Mouse (Mus musculus) liver, adult 2 months (tissue): ENCODE measurements around the gene Fbxw11. TPM values are rescaled to one million over a fixed set of nuclear protein-coding genes. Genes with fewer than 3 reads are reported as not detected.
A peak's percentile ranks its signal among the peaks of the same experiment; 100 is the strongest.
"Not testable (repeated sequence)": the region's sequence is repeated elsewhere in the genome, so short reads cannot be mapped to it uniquely, and the experiment has no call there.

ENCODE experiments used
- DNase-seq: peaks from one replicate; pipeline ENCODE4 v3.0.0-alpha.2; 2011; ENCODE audit warnings: low read depth, low spot score; ENCODE audit errors: extremely low read depth
- H3K27ac ChIP-seq: fragments of 200-500 bp; replicated peaks from 2 replicates; pipeline ENCODE4 v1.5.1; 2012; ENCODE audit warnings: low read depth, mild to moderate bottlenecking, control low read depth, inconsistent platforms, low read length; ENCODE audit not compliant: insufficient read depth
- H3K27me3 ChIP-seq: fragments of 200-500 bp; 2 replicates; pipeline ENCODE4 v1.6.1; 2012; ENCODE audit warnings: mild to moderate bottlenecking, moderate library complexity, low read length, inconsistent platforms; ENCODE audit not compliant: control insufficient read depth, insufficient read depth
- H3K36me3 ChIP-seq: fragments of 200-500 bp; 2 replicates; pipeline ENCODE4 v1.6.1; 2012; ENCODE audit warnings: low read length, inconsistent platforms; ENCODE audit not compliant: control insufficient read depth, insufficient read depth
- H3K4me1 ChIP-seq: fragments of 200-500 bp; 2 replicates; pipeline ENCODE4 v1.6.1; 2011; ENCODE audit warnings: low read length; ENCODE audit not compliant: control insufficient read depth, insufficient read depth
- H3K4me3 ChIP-seq: fragments of 200-500 bp; 2 replicates; pipeline ENCODE4 v1.5.1; 2011; ENCODE audit warnings: low read depth, mild to moderate bottlenecking, control low read depth, low read length, moderate library complexity; ENCODE audit not compliant: insufficient read depth
- H3K79me2 ChIP-seq: fragments of 200-500 bp; 2 replicates; pipeline ENCODE4 v1.6.1; 2012; ENCODE audit warnings: inconsistent platforms, mild to moderate bottlenecking, low read length, moderate library complexity; ENCODE audit not compliant: control insufficient read depth, insufficient read depth
- H3K9ac ChIP-seq: fragments of 200-500 bp; 2 replicates; pipeline ENCODE4 v1.6.1; 2012; ENCODE audit warnings: low read depth, mild to moderate bottlenecking, control low read depth, inconsistent platforms, low read length
- CTCF ChIP-seq: fragments of 200-500 bp; IDR thresholded peaks from 2 replicates; pipeline ENCODE4 v1.5.1; 2011; ENCODE audit warnings: low read depth, low read length, control low read depth
- POLR2A ChIP-seq: fragments of 200-500 bp; IDR thresholded peaks from 2 replicates; pipeline ENCODE4 v1.6.1; 2011; ENCODE audit warnings: low read length, control low read depth; ENCODE audit not compliant: insufficient read depth; ENCODE audit errors: extremely low read depth
- WGBS: fragments of 180-500 bp; shearing (Covaris S2); methylation state at CpG from one replicate; pipeline ENCODE4 v1.1.7; 2018; 5-methylcytosine and 5-hydroxymethylcytosine counted together
- polyA plus RNA-seq: library from polyadenylated mRNA; depleted of rRNA; stranded (reverse); fragments of >200 nt; gene quantifications from 2 replicates; pipeline ENCODE4 v1.2.3, GENCODE M21; 2012
- total RNA-seq: library from RNA; depleted of rRNA; stranded (reverse); fragments of >200 nt; gene quantifications from 2 replicates; pipeline ENCODE4 v1.2.3, GENCODE M21; 2014

The Fbxw11 gene
- total and polyA plus RNA-seq, 2 experiments = 20.8 to 22.5 TPM

DNA sequence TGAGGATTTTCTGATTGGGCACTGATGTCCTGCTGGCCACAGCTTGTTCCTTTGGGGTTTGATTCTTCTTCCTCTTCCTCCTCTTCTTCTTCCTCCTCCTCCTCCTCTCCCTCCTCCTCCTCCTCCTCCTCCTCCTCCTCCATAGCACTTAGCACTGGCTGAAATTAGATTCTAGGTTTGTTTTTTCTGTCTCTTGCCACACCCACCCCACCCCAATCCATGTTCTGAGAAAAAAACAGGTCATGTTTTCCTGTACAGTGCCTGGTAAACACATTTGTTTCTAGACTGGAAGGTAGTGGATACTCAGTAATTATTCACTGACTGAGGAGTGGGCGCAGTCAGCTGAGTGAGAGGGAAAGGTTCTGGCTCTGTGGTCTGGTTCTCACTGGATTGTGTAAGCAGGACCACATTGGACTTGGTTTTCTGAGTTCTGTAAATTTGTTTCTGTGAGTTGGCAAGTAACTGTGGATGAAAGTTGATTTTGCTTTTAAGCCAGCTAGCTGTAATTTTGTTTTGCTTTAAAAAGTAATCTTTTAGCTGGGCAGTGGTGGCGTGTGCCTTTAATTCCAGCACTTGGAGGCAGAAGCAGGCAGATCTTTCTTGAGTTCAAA lies 45.8 kb downstream of the Fbxw11 start:
- H3K27ac ChIP-seq = peak overlapping the region; percentile 45
- WGBS = 16% methylated on average over 2 of the region's 2 CpGs

DNA sequence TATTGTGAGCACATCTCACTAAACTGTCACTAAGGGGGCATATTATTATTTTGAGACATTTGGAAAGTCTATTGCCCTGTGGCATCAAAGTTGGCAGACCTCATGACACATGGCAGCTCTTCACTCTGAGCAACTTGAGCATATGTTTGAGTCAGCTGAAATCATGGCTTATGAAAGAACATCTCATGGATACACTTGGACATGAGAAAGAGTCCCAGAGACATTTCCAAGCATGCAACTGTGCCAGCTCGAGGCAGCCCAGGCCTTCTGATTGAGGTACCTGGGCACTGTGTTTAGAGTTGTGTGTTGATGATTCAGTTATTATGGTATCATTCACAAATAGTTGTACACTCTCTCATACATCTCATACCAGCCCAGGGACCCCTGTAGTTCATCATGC lies 47.0 kb downstream of the Fbxw11 start:
- no peak overlapping the region for H3K27ac ChIP-seq
- H3K79me2 ChIP-seq = peaks cover 46% of the 10 kb centered on the region
- 60% methylated on average over 1 of the region's 1 CpGs for WGBS
- H3K27me3 ChIP-seq = no peaks in the 10 kb centered on the region
- H3K4me3 ChIP-seq = no peak overlapping the region
- H3K4me1 ChIP-seq = peaks cover 20% of the 10 kb centered on the region
- TF ChIP-seq POLR2A = no peak
- TF ChIP-seq CTCF = no peak
- H3K9ac ChIP-seq = no peak overlapping the region
- no peak for DNase-seq
- H3K36me3 ChIP-seq = no peaks in the 10 kb centered on the region

More for the DNA sequence above, 45.8 kb downstream of the Fbxw11 start:
- Histone ChIP-seq H3K36me3 (no peaks in the 10 kb centered on the region), H3K4me1 (peaks cover 24% of the 10 kb centered on the region), H3K79me2 (peaks cover 46% of the 10 kb centered on the region), H3K27me3 (no peaks in the 10 kb centered on the region), H3K9ac (no peak overlapping the region), H3K4me3 (no peak overlapping the region)
- peak; percentile 86 for DNase-seq
- no peak for TF ChIP-seq POLR2A
- no peak for TF ChIP-seq CTCF

DNA sequence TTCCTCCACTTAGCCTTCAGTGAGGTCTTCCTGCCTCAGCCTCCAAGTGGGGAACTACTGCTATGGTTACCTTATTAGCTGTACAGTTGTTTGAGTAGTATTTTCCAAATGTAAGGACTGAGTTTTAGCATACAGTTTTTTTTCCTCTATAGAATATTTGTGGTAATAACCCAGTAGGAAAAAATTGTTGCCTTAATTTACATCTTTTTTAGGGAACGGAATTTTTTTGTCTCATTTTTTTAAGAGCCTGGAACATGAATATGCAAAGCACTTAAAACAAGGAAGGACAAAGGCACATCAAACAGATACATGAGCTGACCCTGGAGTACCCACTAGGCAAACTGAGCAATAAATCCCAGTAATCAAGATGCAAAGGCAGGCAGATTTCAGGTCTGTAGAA lies 50.3 kb downstream of the Fbxw11 start:
- no peak overlapping the region for H3K9ac ChIP-seq
- no peak overlapping the region for H3K4me3 ChIP-seq
- 95% methylated on average over 1 of the region's 1 CpGs for WGBS
- no peaks in the 10 kb centered on the region for H3K36me3 ChIP-seq
- H3K4me1 ChIP-seq = peaks cover 11% of the 10 kb centered on the region
- no peak for DNase-seq
- H3K27me3 ChIP-seq = no peaks in the 10 kb centered on the region
- no peak overlapping the region for H3K27ac ChIP-seq
- TF ChIP-seq CTCF (no peak), POLR2A (no peak)
- H3K79me2 ChIP-seq = peaks cover 43% of the 10 kb centered on the region

DNA sequence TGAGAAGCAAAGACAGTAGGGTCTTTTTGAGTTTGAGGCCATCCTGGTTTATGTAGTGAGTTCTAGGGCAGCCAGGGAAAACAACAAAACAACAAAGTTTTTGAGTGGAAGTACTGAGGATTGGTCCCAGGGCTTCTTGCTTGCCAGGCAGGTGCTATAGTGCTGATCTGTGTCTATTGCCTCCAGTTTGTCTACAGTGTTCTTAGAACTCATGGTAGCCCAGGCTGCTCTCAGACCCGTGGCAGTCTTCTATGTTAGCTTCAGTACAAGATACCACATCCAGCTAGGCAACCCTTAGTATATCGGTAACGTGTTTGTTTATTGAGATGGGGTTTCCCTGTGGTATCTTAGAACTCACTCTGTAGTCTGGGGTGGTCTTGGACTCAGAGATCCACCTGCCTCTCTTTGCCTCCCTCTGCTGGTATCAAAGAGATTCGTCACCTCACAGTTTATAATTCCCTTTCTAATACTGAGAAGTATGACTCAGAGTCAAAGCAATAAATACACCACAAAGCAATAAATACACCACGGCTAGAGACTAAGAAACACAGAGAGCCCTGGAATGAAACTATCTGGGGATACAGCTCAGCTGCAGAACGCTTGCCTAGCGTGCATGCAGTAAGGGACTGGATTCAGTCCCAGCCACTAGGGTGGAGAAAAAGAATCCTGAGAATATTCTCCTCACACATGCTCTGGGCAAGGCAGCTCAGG lies 51.1 kb downstream of the Fbxw11 start:
- no peaks in the 10 kb centered on the region for H3K36me3 ChIP-seq
- no peak overlapping the region for H3K9ac ChIP-seq
- TF ChIP-seq CTCF (peak; percentile 4; the same call in 1 of the 2 replicates), POLR2A (no peak)
- H3K79me2 ChIP-seq = peaks cover 47% of the 10 kb centered on the region
- 71% methylated on average over 7 of the region's 7 CpGs for WGBS
- no peaks in the 10 kb centered on the region for H3K27me3 ChIP-seq
- no peak for DNase-seq
- H3K27ac ChIP-seq = no peak overlapping the region
- H3K4me1 ChIP-seq = peaks cover 7% of the 10 kb centered on the region
- no peak overlapping the region for H3K4me3 ChIP-seq

DNA sequence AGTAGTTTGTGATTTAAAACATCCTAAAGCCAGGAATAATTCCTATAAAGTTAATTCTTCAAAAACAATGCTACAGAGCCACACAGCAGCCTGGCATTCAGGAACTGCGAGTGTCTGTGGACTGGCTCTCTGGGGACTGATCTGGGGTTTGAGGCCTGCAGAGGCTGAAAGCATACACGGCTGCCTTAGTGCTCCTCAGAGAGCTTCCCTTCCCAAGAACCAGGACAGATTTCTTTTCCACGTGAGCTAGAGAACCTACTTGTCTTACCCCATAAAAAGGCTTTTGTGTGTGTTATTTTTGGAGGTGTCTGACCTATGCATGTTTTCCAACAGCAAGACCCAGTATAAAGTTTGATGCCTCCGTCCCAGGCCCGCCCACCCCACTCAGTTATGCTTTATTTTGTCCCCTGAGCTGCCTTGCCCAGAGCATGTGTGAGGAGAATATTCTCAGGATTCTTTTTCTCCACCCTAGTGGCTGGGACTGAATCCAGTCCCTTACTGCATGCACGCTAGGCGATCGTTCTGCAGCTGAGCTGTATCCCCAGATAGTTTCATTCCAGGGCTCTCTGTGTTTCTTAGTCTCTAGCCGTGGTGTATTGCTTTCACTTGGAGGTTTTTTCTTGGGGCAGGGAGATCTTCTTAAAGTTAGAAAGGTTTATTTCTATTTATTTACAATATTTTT lies 51.9 kb downstream of the Fbxw11 start:
- DNase-seq, H3K27ac ChIP-seq, H3K36me3 ChIP-seq, H3K9ac ChIP-seq, H3K4me1 ChIP-seq, H3K27me3 ChIP-seq, H3K4me3 ChIP-seq: not testable (repeated sequence)
- 87% methylated on average over 9 of the region's 9 CpGs for WGBS
- peaks cover 43% of the 10 kb centered on the region for H3K79me2 ChIP-seq
